ENCODE assay signal across 8 mouse cellular contexts in the genomic region with DNA sequence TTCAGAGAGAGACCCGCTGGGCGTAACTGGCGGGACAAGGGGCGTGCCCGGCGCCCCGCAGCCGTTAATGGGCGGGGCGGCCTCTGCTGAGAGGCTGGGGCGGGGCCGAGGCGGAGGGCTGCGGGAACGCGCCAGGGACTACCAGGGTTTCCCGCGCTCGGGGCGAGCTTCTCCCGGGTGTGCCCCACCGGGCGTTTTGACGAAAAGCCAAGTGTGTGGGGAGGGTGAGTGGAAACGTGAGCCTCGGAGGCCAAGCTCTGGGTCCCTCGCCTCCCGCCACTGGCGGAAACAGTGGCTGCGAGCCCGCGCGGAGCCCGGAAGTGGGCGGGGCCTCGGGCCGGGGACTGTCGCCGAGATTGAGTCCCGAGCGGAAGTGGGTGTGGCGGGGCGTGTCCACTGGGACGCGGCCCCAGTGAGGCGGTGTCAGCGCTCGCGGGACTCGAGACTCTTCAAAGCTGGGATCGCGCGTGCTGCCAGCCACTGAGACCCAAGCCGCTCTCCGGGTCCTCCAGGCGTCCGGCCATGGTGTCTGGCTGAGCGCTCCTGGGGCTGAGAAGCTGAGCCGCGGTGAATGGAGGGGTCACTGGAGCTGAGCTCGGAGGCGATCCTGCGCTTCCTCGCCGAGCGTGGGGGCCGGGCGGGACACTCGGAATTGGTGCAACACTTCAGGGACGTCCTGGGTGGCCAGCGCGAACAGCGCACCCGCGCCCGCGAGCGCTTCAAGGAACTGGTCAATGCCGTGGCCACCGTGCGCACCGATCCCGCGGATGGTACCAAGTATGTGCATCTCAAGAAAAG. TPM values are rescaled to one million over a fixed set of nuclear protein-coding genes. Genes with fewer than 3 reads are reported as not detected.
A peak's percentile ranks its signal among the peaks of the same experiment; 100 is the strongest.
DNase-seq lines count a peak whose midpoint lies in the region; ATAC-seq lines count a peak whose summit lies in the region.

A gene (minus strand): TSS at position 375 of the 798 bp plus-strand sequence.
A gene (plus strand): TSS at position 481 of the 798 bp plus-strand sequence.

- no peaks in the 10 kb centered on the region for H3K36me3 ChIP-seq in hindbrain, embryonic 15.5 days

- under 1% methylated on average over 82 of the region's 84 CpGs for WGBS in hindbrain, embryonic 15.5 days

- no peaks in the 10 kb centered on the region for H3K27me3 ChIP-seq in hindbrain, embryonic 15.5 days

- ATAC-seq in hindbrain, embryonic 15.5 days (ENCODE audit: low FRiP score, low read depth), result peak; percentile 98

- peak within 1 kb of the TSS; percentile 99 for H3K4me3 ChIP-seq in hindbrain, embryonic 15.5 days

- H3K9me3 ChIP-seq in hindbrain, embryonic 15.5 days, result no peaks in the 10 kb centered on the region

- peak; percentile 98 for DNase-seq in ZHBTc4 (ENCODE audit: low read depth, low spot score)
- DNase-seq in cerebellum, postnatal 4 days (ENCODE audit: low spot score in 2 of 2), result peak; percentile 90 to 97
- DNase-seq in gastrocnemius, adult 18-20 months (ENCODE audit: low spot score), result peak; percentile 97
- DNase-seq in layer of hippocampus, postnatal 36 days, result peak; percentile 96 to 97
- DNase-seq in lung, postnatal 25 days (ENCODE audit: low spot score), result peak; percentile 98
- DNase-seq in retina, adult 2 months (ENCODE audit: low read depth, low spot score), result peak; percentile 86
- peak; percentile 98 for DNase-seq in thymus, postnatal 25 days

- H3K4me1 ChIP-seq in hindbrain, embryonic 15.5 days (replicated peaks), result peaks cover 25% of the 10 kb centered on the region

- peak within 1 kb of the TSS; percentile 97 for H3K4me2 ChIP-seq in hindbrain, embryonic 15.5 days

- H3K9ac ChIP-seq in hindbrain, embryonic 15.5 days, result peak within 1 kb of the TSS; percentile 94

- H3K27ac ChIP-seq in hindbrain, embryonic 15.5 days (replicated peaks), result peak within 1 kb of the TSS; percentile 98

RNA-seq across cellular contexts. Expression of the first gene that starts in this region (rescaled TPM):
- total RNA-seq in gastrocnemius, adult 18-20 months (2021), result 1 to 10 TPM; 6.5 to 8.5 TPM
- polyA plus RNA-seq in hindbrain, embryonic 15.5 days (2015; fragmentation: Nextera tagmentation; extraction: Ambion mirVana), result 15.4 and 17.0 TPM in 2 replicates
- 1 to 10 TPM; 7.8 to 8.2 TPM for total RNA-seq in layer of hippocampus, postnatal 36 days (2021)

RNA-seq across cellular contexts. Expression of the second gene that starts in this region (rescaled TPM):
- total RNA-seq in gastrocnemius, adult 18-20 months (2021), result under 1 TPM; 0.66 to 0.78 TPM
- 18.2 and 19.2 TPM in 2 replicates for polyA plus RNA-seq in hindbrain, embryonic 15.5 days (2015; fragmentation: Nextera tagmentation; extraction: Ambion mirVana)
- 1 to 10 TPM; 7.1 to 7.3 TPM for total RNA-seq in layer of hippocampus, postnatal 36 days (2021)

Comparison
In these comparisons a context has a peak if more than half of its experiments do, and no peak if none do; other contexts are left out.
1. Peak in every context shown above with its lines: DNase-seq, ATAC-seq, H3K4me3 ChIP-seq and H3K27ac ChIP-seq.
2. RNA of the second gene that starts in this region (total RNA-seq): 7.1 to 7.3 TPM in layer of hippocampus, postnatal 36 days; 0.66 to 0.78 TPM in gastrocnemius, adult 18-20 months; every median in the first group is over 4 times any median in the second.